Mouse (Mus musculus) cerebellum, adult (tissue): ENCODE data around the gene Unc5c.

Source experiments
- ATAC-seq: cut with Nextera tagmentation; 2 replicates; pipeline ENCODE4 v1.9.2; 2017; ENCODE audit warnings: mild to moderate bottlenecking, moderate library complexity, mixed read lengths; ENCODE audit not compliant: insufficient number of reproducible peaks, low FRiP score, low TSS enrichment

Unc5c gene

GRCm38 (mm10) chr3:141797372-141797771 is 332.4 kb downstream of the Unc5c start:
- ATAC-seq = no peak

GRCm38 (mm10) chr3:141797789-141798188 is 332.8 kb downstream of the Unc5c start:
- ATAC-seq = no peak

- ATAC-seq = no peak
Observed at GRCm38 (mm10) chr3:141804133-141804532, 339.1 kb downstream of the Unc5c start.

- 0 out of 2 replicates have a peak, but pooled peaks have one; percentile 29 for ATAC-seq
Observed at GRCm38 (mm10) chr3:141809581-141809980, 344.6 kb downstream of the Unc5c start.

- ATAC-seq = peak; percentile 86
Observed at GRCm38 (mm10) chr3:141810944-141811343, 345.9 kb downstream of the Unc5c start.

- ATAC-seq = peak; percentile 54
Observed at GRCm38 (mm10) chr3:141811348-141811747, 346.3 kb downstream of the Unc5c start.

GRCm38 (mm10) chr3:141814776-141815175 is 349.8 kb downstream of the Unc5c start:
- ATAC-seq = no peak

GRCm38 (mm10) chr3:141818615-141819312 is 353.7 kb downstream of the Unc5c start:
- no peak for ATAC-seq

GRCm38 (mm10) chr3:141819331-141819941 is 354.4 kb downstream of the Unc5c start:
- ATAC-seq = peak; percentile 67; the same call in 1 of the 2 replicates

- ATAC-seq = no peak
Observed at GRCm38 (mm10) chr3:141828301-141828700, 363.3 kb downstream of the Unc5c start.

GRCm38 (mm10) chr3:141831135-141831534 is 366.1 kb downstream of the Unc5c start:
- peak; percentile 82 for ATAC-seq

- ATAC-seq = peak; percentile 62; the same call in 1 of the 2 replicates
Observed at GRCm38 (mm10) chr3:141838864-141839263, 373.8 kb downstream of the Unc5c start.

- ATAC-seq = no peak
Observed at GRCm38 (mm10) chr3:141849206-141849605, 384.2 kb downstream of the Unc5c start.

- ATAC-seq = no peak
Observed at GRCm38 (mm10) chr3:141850141-141850540, 385.1 kb downstream of the Unc5c start.

- no peak for ATAC-seq
Observed at GRCm38 (mm10) chr3:141854339-141854738, 389.3 kb downstream of the Unc5c start.

- no peak for ATAC-seq
Observed at GRCm38 (mm10) chr3:141857123-141857522, 392.1 kb downstream of the Unc5c start.

GRCm38 (mm10) chr3:141862816-141863461 is 397.9 kb downstream of the Unc5c start:
- peak; percentile 92 for ATAC-seq

- ATAC-seq = no peak
Observed at GRCm38 (mm10) chr3:141871805-141872204, 406.8 kb downstream of the Unc5c start.

- ATAC-seq = no peak
Observed at GRCm38 (mm10) chr3:141872337-141873042, 407.5 kb downstream of the Unc5c start.

- ATAC-seq = no peak
Observed at GRCm38 (mm10) chr3:141882496-141882895, 417.5 kb downstream of the Unc5c start.

GRCm38 (mm10) chr3:141884190-141884589 is 419.2 kb downstream of the Unc5c start:
- ATAC-seq = no peak
